Mouse (Mus musculus) liver, adult (tissue): ENCODE data around the gene Pik3ca.

Experiments
- GATA4 ChIP-seq: IDR thresholded peaks from 2 replicates; pipeline ENCODE4 v1.6.1; 2014; ENCODE audit warnings: mild to moderate bottlenecking, low read length; ENCODE audit not compliant: insufficient replicate concordance

The Pik3ca gene

DNA sequence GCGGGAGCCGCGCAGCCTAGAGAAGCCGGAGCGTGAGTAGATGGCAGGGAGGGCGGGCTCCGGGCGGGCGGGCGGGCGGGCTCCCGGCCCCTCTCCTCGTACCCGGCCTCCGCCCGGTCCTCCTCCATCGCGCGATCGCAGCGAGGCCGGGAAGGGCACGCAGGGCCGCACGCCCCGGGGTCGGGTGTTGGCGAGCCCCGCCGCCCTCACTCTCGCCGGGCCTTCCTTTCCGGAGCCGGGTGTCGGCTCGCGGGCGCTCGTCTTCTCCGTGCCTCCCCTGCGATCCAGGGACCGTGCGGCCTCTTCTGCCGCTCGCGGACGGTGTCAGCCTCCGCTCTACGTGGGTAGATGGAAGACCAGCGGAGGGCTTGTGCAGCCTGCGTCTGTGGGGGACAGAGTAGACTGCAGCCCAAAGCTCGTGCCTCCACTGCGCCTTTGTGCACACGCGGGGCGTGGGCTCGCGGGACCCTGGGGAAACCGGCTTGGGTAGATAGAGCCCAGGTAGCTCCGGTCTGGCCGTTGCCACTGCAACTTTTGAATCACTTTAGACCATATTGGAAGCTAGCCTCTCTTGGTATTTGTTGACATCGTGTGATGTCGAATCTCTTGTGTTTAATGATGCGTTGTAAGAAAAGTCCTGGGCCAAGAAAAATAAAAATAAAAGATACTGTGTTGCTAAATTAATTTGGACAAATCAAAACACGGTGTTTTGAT lies at the start of gene Pik3ca:
Gene Pik3ca (plus strand): TSS at position 211 of the 714 bp plus-strand sequence.
- TF ChIP-seq GATA4 = no peak

DNA sequence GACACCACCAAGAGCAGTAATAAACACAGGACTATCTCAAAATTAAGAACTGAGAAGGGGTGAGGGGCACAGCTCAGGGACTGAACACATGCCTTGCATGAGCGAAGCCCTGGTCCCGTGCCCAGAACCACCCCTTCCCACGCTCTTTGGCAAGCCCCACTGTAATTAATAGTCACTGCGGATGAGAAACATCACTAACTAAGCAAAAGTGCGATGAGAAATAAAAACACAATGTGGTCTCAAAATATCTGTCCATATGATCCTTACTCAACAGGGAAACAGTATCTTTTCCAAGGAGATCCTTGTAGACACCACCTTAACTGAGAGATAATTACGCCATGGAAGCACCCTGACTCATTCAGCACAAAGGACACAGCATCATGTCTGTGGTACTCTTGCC lies 49.6 kb upstream of the Pik3ca start:
- no peak for TF ChIP-seq GATA4

DNA sequence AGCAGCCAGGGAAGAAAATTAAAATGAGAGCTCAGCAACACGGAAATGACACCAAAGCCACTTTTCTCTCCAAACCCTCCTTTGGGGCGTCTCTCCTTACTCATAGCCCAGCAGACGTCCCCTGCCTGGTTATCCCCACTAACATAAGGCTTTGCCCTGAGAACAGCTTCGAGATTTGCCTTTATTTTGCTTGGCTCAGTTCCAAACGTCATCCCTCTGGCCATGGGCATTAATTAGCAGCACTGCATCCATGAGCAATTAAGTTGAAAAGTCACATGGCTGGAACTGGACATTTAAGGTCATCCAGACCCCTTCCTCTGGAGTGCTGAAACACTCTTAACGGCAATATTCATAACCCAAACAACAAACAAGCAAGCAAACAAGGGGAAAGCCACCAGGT lies 36.2 kb upstream of the Pik3ca start:
- TF ChIP-seq GATA4 = no peak

GRCm38 (mm10) chr3:32364195-32364594 lies 33.3 kb upstream of the Pik3ca start:
- no peak for TF ChIP-seq GATA4

DNA sequence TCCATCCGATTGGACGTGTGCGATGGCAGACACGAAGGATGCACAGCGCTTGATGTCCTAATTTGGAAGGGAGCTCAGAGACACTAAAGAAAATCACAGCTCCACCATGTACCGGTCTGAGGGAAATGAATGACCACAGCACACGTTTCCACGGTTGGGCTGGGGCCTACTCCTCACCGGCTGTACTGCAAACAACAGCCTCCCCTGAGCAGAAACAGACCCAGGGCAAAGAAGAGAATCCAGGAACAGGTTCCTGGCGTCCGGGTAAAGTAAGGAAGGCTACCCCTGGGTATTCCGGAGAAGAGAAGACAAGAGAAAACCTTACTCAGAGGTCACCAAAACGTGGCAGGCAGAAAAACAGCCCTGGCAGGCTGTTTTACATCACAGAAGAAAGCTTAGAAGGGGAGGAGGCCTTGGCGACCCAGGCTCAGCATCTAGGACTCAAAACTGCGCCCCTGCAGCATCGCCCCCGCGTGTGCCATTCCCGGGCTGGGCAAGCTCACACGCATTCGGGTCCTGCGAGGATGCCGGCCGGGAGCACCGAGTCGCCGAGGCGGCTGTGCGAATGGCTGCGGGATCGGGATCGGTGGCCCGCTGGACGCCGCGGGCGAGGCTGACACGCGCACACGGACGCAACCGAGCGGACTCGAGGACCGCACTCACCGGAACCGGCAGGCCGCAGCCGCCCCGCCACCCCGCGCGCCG lies 32.5 kb upstream of the Pik3ca start:
- no peak for TF ChIP-seq GATA4

- TF ChIP-seq GATA4 = no peak
These were observed 31.8 kb upstream of the Pik3ca start, which contains the start of gene Zmat3 for GRCm38 (mm10) chr3:32365546-32366245. Gene Zmat3, minus strand, starts transcription at chr3:32366014.

DNA sequence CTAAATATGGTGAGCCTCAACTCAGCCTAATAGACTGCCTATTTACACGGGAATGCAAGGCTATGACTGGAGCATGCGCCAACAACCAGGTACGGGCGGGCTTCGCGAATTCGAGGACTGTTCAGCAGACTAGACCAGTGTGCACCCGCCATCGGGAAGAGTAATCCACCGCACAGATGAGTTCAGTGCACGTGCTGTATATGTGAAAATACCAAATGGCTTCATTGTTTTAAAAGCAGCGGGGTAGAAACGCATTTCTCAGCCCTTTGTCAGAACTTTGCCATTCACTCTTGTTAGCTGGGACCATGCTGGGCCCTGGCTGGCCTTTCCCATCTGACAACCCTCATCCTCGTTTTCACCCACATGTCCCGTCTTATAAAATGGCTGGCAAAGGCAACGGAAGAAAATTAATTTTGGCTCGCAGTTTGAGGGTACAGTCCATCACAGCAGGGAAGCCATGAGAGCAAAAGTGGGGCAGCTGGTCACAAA lies 31.2 kb upstream of the Pik3ca start:
- TF ChIP-seq GATA4 = no peak

GRCm38 (mm10) chr3:32367516-32367915 lies 30.0 kb upstream of the Pik3ca start:
- TF ChIP-seq GATA4 = no peak

GRCm38 (mm10) chr3:32371957-32372356 lies 25.5 kb upstream of the Pik3ca start:
- no peak for TF ChIP-seq GATA4

DNA sequence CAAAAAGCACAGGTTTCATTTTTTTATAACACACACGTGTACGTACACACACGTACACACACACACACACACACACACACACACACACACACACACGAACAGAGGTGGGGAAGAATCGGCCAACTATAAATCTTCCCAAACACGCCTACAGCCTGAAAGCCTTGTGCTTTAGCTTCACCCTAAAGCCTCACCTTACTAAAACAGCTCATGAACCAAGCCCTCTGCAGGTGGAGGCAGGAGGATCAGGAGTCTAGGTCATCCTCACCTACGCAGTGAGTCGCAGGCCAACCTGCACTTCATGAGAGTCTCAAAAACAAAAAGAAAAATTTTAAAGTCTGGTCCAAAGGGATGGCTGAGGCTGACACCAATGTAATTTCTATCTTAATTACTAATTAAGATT lies 25.0 kb upstream of the Pik3ca start:
- TF ChIP-seq GATA4 = no peak

GRCm38 (mm10) chr3:32373236-32373635 lies 24.2 kb upstream of the Pik3ca start:
- TF ChIP-seq GATA4 = no peak

GRCm38 (mm10) chr3:32379891-32380290 lies 17.6 kb upstream of the Pik3ca start:
- TF ChIP-seq GATA4 = no peak

- TF ChIP-seq GATA4 = no peak
These were observed 15.9 kb upstream of the Pik3ca start for GRCm38 (mm10) chr3:32381556-32381955.

DNA sequence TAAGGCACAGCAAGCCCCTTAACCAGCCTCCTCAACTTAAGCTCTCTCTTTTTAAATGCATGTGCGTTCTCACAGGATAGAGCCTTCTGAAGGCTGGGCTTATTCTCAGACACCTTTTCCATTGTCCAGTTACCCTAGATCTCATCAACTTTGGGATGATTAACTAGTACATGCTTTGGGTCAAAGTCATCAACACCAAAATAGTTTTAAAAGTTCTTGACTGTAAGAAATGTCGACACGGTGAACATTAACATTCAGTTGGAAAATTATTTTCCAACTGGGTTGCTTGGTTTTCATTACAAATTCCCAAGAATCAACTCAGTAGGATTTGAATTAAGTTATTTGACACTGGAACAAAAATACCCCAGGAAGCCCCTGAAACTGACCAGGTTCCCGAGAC lies 4.6 kb upstream of the Pik3ca start:
- no peak for TF ChIP-seq GATA4

- TF ChIP-seq GATA4 = no peak
These were observed 3.5 kb upstream of the Pik3ca start for GRCm38 (mm10) chr3:32393986-32394385.

DNA sequence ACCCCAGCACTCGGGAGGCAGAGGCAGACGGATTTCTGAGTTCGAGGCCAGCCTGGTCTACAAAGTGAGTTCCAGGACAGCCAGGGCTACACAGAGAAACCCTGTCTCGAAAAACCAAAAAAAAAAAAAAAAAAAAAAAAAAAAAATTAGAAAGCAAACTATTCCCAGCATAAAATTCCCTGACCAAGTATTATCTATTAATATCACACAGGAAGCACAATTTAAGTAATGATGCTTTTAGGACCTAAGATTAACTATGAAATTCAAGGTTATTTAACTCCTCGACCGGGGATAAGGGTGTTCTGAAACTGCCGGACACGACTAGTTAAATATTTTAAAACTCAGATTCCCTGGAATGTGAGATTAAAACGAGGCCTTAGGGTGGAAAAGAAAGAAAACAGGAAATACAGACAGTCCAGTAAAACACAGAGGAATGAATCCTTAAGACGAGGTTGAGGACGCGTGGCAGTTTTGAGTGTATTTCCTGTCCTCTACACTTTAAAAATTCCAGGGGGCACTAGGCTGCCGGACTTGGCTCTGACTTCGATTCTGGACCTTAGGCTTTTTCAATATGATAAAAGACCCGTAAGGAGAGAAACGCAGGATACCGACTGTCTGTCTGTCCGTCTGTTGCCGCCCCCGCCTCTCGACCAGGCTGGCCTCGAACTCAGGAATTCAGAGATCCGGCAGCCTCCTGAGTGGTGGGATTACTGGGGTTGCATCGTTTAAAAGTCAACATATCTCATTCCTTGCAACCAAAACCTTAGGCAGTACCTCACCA lies 1.5 kb upstream of the Pik3ca start:
- TF ChIP-seq GATA4 = no peak
